Mouse (Mus musculus): Measurements from ENCODE around the gene Tef. TPM values are rescaled to one million over a fixed set of nuclear protein-coding genes. Genes with fewer than 3 reads are reported as not detected.

Gene Tef
- 17.7 and 21.0 TPM in 2 replicates for polyA plus RNA-seq (2014; fragmentation: Nextera tagmentation; extraction: Ambion mirVana)

GRCm38 (mm10) chr15:81802001-81802890 is at the start of gene Tef:
Tef (plus strand) TSS chr15:81802421.
- 20% methylated on average over 19 of the region's 19 CpGs for WGBS
- Histone ChIP-seq H3K4me3 (ENCODE audit: low read depth, low read length) (peak within 1 kb of the TSS; percentile 37), H3K4me1 (replicated peaks; ENCODE audit: control insufficient read depth, insufficient read depth, low read length) (peaks cover 13% of the 10 kb centered on the region; the same call in 1 of the 2 replicates), H3K36me3 (ENCODE audit: control insufficient read depth, insufficient read depth, low read length) (no peaks in the 10 kb centered on the region), H3K4me2 (ENCODE audit: low read length) (peak within 1 kb of the TSS; percentile 52), H3K27ac (ENCODE audit: low read depth) (peak within 1 kb of the TSS; percentile 47; the same call in 1 of the 2 replicates), H3K9me3 (ENCODE audit: control insufficient read depth, low read length) (no peaks in the 10 kb centered on the region), H3K9ac (ENCODE audit: low read length) (0 out of 2 replicates have a peak within 1 kb of the TSS, but pooled peaks have one; percentile 0), H3K27me3 (replicated peaks; ENCODE audit: control insufficient read depth, insufficient read depth, low read length) (no peaks in the 10 kb centered on the region)
- ATAC-seq (replicated peaks; ENCODE audit: low FRiP score, low TSS enrichment, low read depth) (peak; percentile 98), DNase-seq (ENCODE audit: low spot score) (peak; percentile 94)

- Histone ChIP-seq H3K4me1 (replicated peaks; ENCODE audit: control insufficient read depth, insufficient read depth, low read length) (no peaks in the 10 kb centered on the region), H3K27ac (ENCODE audit: low read depth) (no peak overlapping the region), H3K4me3 (ENCODE audit: low read depth, low read length) (no peak overlapping the region), H3K9ac (ENCODE audit: low read length) (no peak overlapping the region), H3K9me3 (ENCODE audit: control insufficient read depth, low read length) (no peaks in the 10 kb centered on the region), H3K4me2 (ENCODE audit: low read length) (no peak overlapping the region), H3K36me3 (ENCODE audit: control insufficient read depth, insufficient read depth, low read length) (no peaks in the 10 kb centered on the region), H3K27me3 (replicated peaks; ENCODE audit: control insufficient read depth, insufficient read depth, low read length) (no peaks in the 10 kb centered on the region)
- no peak for ATAC-seq (replicated peaks; ENCODE audit: low FRiP score, low TSS enrichment, low read depth)
- WGBS: 94% methylated on average over 9 of the region's 9 CpGs
- DNase-seq (ENCODE audit: low spot score): no peak
These were observed 48.6 kb upstream of the Tef start for GRCm38 (mm10) chr15:81753669-81754068.

- WGBS: 88% methylated on average over 5 of the region's 5 CpGs
- Histone ChIP-seq H3K27me3 (replicated peaks; ENCODE audit: control insufficient read depth, insufficient read depth, low read length) (no peaks in the 10 kb centered on the region), H3K4me3 (ENCODE audit: low read depth, low read length) (no peak overlapping the region), H3K27ac (ENCODE audit: low read depth) (no peak overlapping the region), H3K4me2 (ENCODE audit: low read length) (no peak overlapping the region), H3K36me3 (ENCODE audit: control insufficient read depth, insufficient read depth, low read length) (peaks cover 6% of the 10 kb centered on the region; the same call in 1 of the 2 replicates), H3K4me1 (replicated peaks; ENCODE audit: control insufficient read depth, insufficient read depth, low read length) (no peaks in the 10 kb centered on the region), H3K9me3 (ENCODE audit: control insufficient read depth, low read length) (no peaks in the 10 kb centered on the region), H3K9ac (ENCODE audit: low read length) (no peak overlapping the region)
- ATAC-seq (replicated peaks; ENCODE audit: low FRiP score, low TSS enrichment, low read depth) (no peak), DNase-seq (ENCODE audit: low spot score) (no peak)
These were observed 43.5 kb upstream of the Tef start for GRCm38 (mm10) chr15:81758701-81759100.

GRCm38 (mm10) chr15:81759542-81759941 is 42.7 kb upstream of the Tef start:
- Histone ChIP-seq H3K4me1 (replicated peaks; ENCODE audit: control insufficient read depth, insufficient read depth, low read length) (no peaks in the 10 kb centered on the region), H3K4me2 (ENCODE audit: low read length) (no peak overlapping the region), H3K9ac (ENCODE audit: low read length) (no peak overlapping the region), H3K27ac (ENCODE audit: low read depth) (no peak overlapping the region), H3K9me3 (ENCODE audit: control insufficient read depth, low read length) (no peaks in the 10 kb centered on the region), H3K27me3 (replicated peaks; ENCODE audit: control insufficient read depth, insufficient read depth, low read length) (no peaks in the 10 kb centered on the region), H3K36me3 (ENCODE audit: control insufficient read depth, insufficient read depth, low read length) (peaks cover 6% of the 10 kb centered on the region; the same call in 1 of the 2 replicates), H3K4me3 (ENCODE audit: low read depth, low read length) (no peak overlapping the region)
- WGBS: 84% methylated on average over 3 of the region's 3 CpGs
- DNase-seq (ENCODE audit: low spot score) (no peak), ATAC-seq (replicated peaks; ENCODE audit: low FRiP score, low TSS enrichment, low read depth) (no peak)

GRCm38 (mm10) chr15:81760361-81761079 is 41.7 kb upstream of the Tef start:
- no peak for ATAC-seq (replicated peaks; ENCODE audit: low FRiP score, low TSS enrichment, low read depth)
- Histone ChIP-seq H3K36me3 (ENCODE audit: control insufficient read depth, insufficient read depth, low read length) (peaks cover 6% of the 10 kb centered on the region; the same call in 1 of the 2 replicates), H3K9ac (ENCODE audit: low read length) (no peak overlapping the region), H3K4me3 (ENCODE audit: low read depth, low read length) (no peak overlapping the region), H3K9me3 (ENCODE audit: control insufficient read depth, low read length) (no peaks in the 10 kb centered on the region), H3K4me2 (ENCODE audit: low read length) (no peak overlapping the region), H3K27ac (ENCODE audit: low read depth) (no peak overlapping the region), H3K27me3 (replicated peaks; ENCODE audit: control insufficient read depth, insufficient read depth, low read length) (no peaks in the 10 kb centered on the region), H3K4me1 (replicated peaks; ENCODE audit: control insufficient read depth, insufficient read depth, low read length) (no peaks in the 10 kb centered on the region)
- 91% methylated on average over 5 of the region's 5 CpGs for WGBS
- DNase-seq (ENCODE audit: low spot score): no peak

- DNase-seq (ENCODE audit: low spot score) (no peak), ATAC-seq (replicated peaks; ENCODE audit: low FRiP score, low TSS enrichment, low read depth) (no peak)
These were observed 40.8 kb upstream of the Tef start for GRCm38 (mm10) chr15:81761381-81761780.

GRCm38 (mm10) chr15:81761959-81762358 is 40.3 kb upstream of the Tef start:
- Histone ChIP-seq H3K4me3 (ENCODE audit: low read depth, low read length) (no peak overlapping the region), H3K27me3 (replicated peaks; ENCODE audit: control insufficient read depth, insufficient read depth, low read length) (no peaks in the 10 kb centered on the region), H3K9me3 (ENCODE audit: control insufficient read depth, low read length) (no peaks in the 10 kb centered on the region), H3K27ac (ENCODE audit: low read depth) (no peak overlapping the region), H3K9ac (ENCODE audit: low read length) (no peak overlapping the region), H3K4me1 (replicated peaks; ENCODE audit: control insufficient read depth, insufficient read depth, low read length) (no peaks in the 10 kb centered on the region), H3K4me2 (ENCODE audit: low read length) (no peak overlapping the region), H3K36me3 (ENCODE audit: control insufficient read depth, insufficient read depth, low read length) (peaks cover 6% of the 10 kb centered on the region; the same call in 1 of the 2 replicates)
- 91% methylated on average over 3 of the region's 3 CpGs for WGBS
- ATAC-seq (replicated peaks; ENCODE audit: low FRiP score, low TSS enrichment, low read depth) (no peak), DNase-seq (ENCODE audit: low spot score) (no peak)

More at GRCm38 (mm10) chr15:81761381-81761780, 40.8 kb upstream of the Tef start:
- no peak overlapping the region for H3K4me2 ChIP-seq (ENCODE audit: low read length)
- H3K9ac ChIP-seq (ENCODE audit: low read length): no peak overlapping the region
- H3K9me3 ChIP-seq (ENCODE audit: control insufficient read depth, low read length): no peaks in the 10 kb centered on the region
- H3K27ac ChIP-seq (ENCODE audit: low read depth): no peak overlapping the region
- WGBS: 86% methylated on average over 7 of the region's 7 CpGs
- no peak overlapping the region for H3K4me3 ChIP-seq (ENCODE audit: low read depth, low read length)
- no peaks in the 10 kb centered on the region for H3K27me3 ChIP-seq (replicated peaks; ENCODE audit: control insufficient read depth, insufficient read depth, low read length)
- H3K4me1 ChIP-seq (replicated peaks; ENCODE audit: control insufficient read depth, insufficient read depth, low read length): no peaks in the 10 kb centered on the region
- H3K36me3 ChIP-seq (ENCODE audit: control insufficient read depth, insufficient read depth, low read length): peaks cover 6% of the 10 kb centered on the region; the same call in 1 of the 2 replicates

GRCm38 (mm10) chr15:81764573-81764972 is 37.6 kb upstream of the Tef start:
- H3K9me3 ChIP-seq (ENCODE audit: control insufficient read depth, low read length): no peaks in the 10 kb centered on the region
- no peak overlapping the region for H3K4me2 ChIP-seq (ENCODE audit: low read length)
- H3K9ac ChIP-seq (ENCODE audit: low read length): no peak overlapping the region
- H3K27me3 ChIP-seq (replicated peaks; ENCODE audit: control insufficient read depth, insufficient read depth, low read length): no peaks in the 10 kb centered on the region
- no peak for DNase-seq (ENCODE audit: low spot score)
- WGBS: 94% methylated on average over 6 of the region's 6 CpGs
- no peak for ATAC-seq (replicated peaks; ENCODE audit: low FRiP score, low TSS enrichment, low read depth)
- no peak overlapping the region for H3K27ac ChIP-seq (ENCODE audit: low read depth)
- no peaks in the 10 kb centered on the region for H3K4me1 ChIP-seq (replicated peaks; ENCODE audit: control insufficient read depth, insufficient read depth, low read length)
- peaks cover 24% of the 10 kb centered on the region for H3K36me3 ChIP-seq (ENCODE audit: control insufficient read depth, insufficient read depth, low read length)
- no peak overlapping the region for H3K4me3 ChIP-seq (ENCODE audit: low read depth, low read length)

Data from intestine, embryonic 14.5 days (tissue).